19 mouse cellular contexts compared by ENCODE assay signal in genomic region chr19:10757526-10757925, GRCm38 (mm10). TPM values are rescaled to one million over a fixed set of nuclear protein-coding genes. Genes with fewer than 3 reads are reported as not detected.
A peak's percentile ranks its signal among the peaks of the same experiment; 100 is the strongest.
DNase-seq lines count a peak whose midpoint lies in the region; ATAC-seq and TF ChIP-seq lines count a peak whose summit lies in the region.
"Had no signal": no experiment of that assay in that cellular context is flagged by ENCODE, and none has a peak within 500 bp of the region (broad histone marks: within the 10 kb centered on the region; RNA-seq: fewer than 3 reads in every experiment).

No protein-coding gene starts in this region.

- intact Hi-C loops in gastrocnemius, adult 2 months (cut with DNase I) = loop anchor here (1.0 kb wide), 1 partner anchor 23 kb away; no protein-coding TSS in a partner anchor

- no peak overlapping the region for H3K4me2 ChIP-seq in stomach, embryonic 15.5 days
- H3K4me2 ChIP-seq in stomach, postnatal 0 days (replicated peaks; ENCODE audit: low read depth) = no peak overlapping the region
- H3K4me2 ChIP-seq in stomach, embryonic 16.5 days (ENCODE audit: low read depth, low read length) = no peak overlapping the region
- no peak overlapping the region for H3K4me2 ChIP-seq in hindbrain, embryonic 12.5 days (replicated peaks)
- H3K4me2 ChIP-seq: forebrain, embryonic 13.5 days; limb, embryonic 13.5 days; liver, embryonic 15.5 days; neural tube, embryonic 15.5 days had no signal

- H3K36me3 ChIP-seq in stomach, embryonic 15.5 days = no peaks in the 10 kb centered on the region
- no peaks in the 10 kb centered on the region for H3K36me3 ChIP-seq in stomach, postnatal 0 days (ENCODE audit: control insufficient read depth, insufficient read depth, low read length)
- no peaks in the 10 kb centered on the region for H3K36me3 ChIP-seq in stomach, embryonic 16.5 days (ENCODE audit: control insufficient read depth, insufficient read depth, low read length)
- no peaks in the 10 kb centered on the region for H3K36me3 ChIP-seq in hindbrain, embryonic 12.5 days
- H3K36me3 ChIP-seq: limb, embryonic 13.5 days; liver, embryonic 15.5 days; neural tube, embryonic 15.5 days had no signal

- no peak overlapping the region for H3K9ac ChIP-seq in stomach, embryonic 15.5 days
- no peak overlapping the region for H3K9ac ChIP-seq in stomach, postnatal 0 days (ENCODE audit: low read length)
- H3K9ac ChIP-seq in stomach, embryonic 16.5 days (ENCODE audit: low read length) = no peak overlapping the region
- no peak overlapping the region for H3K9ac ChIP-seq in hindbrain, embryonic 12.5 days
- H3K9ac ChIP-seq: forebrain, embryonic 13.5 days; limb, embryonic 13.5 days; liver, embryonic 15.5 days; neural tube, embryonic 15.5 days had no signal

- DNase-seq in gastrocnemius, adult 2 months = peak; percentile 65
- DNase-seq in gastrocnemius, postnatal 10 days = no peak
- no peak for DNase-seq in stomach, postnatal 0 days (ENCODE audit: low spot score)
- peak; percentile 58 to 64 for DNase-seq in cerebellum, postnatal 10 days
- no peak for DNase-seq in lung, postnatal 36 days
- DNase-seq: heart, adult 11 months; kidney, adult 11 months; kidney, postnatal 10 days; lung, postnatal 10 days; right cerebral cortex, postnatal 14 days had no signal

- peak overlapping the region; percentile 87 for H3K27ac ChIP-seq in gastrocnemius, adult 2 months
- 0 out of 2 replicates have a peak overlapping the region, but pooled peaks have one; percentile 67 for H3K27ac ChIP-seq in stomach, embryonic 15.5 days
- H3K27ac ChIP-seq in stomach, postnatal 0 days (replicated peaks) = no peak overlapping the region
- H3K27ac ChIP-seq in stomach, embryonic 16.5 days (ENCODE audit: low read length) = no peak overlapping the region
- no peak overlapping the region for H3K27ac ChIP-seq in hindbrain, embryonic 12.5 days
- H3K27ac ChIP-seq: forebrain, embryonic 13.5 days; limb, embryonic 13.5 days; liver, embryonic 15.5 days; neural tube, embryonic 15.5 days had no signal

- ATAC-seq in stomach, embryonic 15.5 days (ENCODE audit: insufficient read depth, low FRiP score, low read depth) = no peak
- no peak for ATAC-seq in stomach, postnatal 0 days (ENCODE audit: low FRiP score, low TSS enrichment)
- 0 out of 2 replicates have a peak, but pooled peaks have one; percentile 19 for ATAC-seq in stomach, embryonic 16.5 days (ENCODE audit: insufficient read depth, low FRiP score)
- no peak for ATAC-seq in hindbrain, embryonic 12.5 days (ENCODE audit: low FRiP score)
- ATAC-seq: forebrain, embryonic 13.5 days; midbrain, embryonic 16.5 days had no signal

- no peak overlapping the region for H3K4me3 ChIP-seq in gastrocnemius, adult 2 months
- H3K4me3 ChIP-seq in stomach, embryonic 15.5 days (replicated peaks) = no peak overlapping the region
- H3K4me3 ChIP-seq in stomach, postnatal 0 days (ENCODE audit: low read depth, low read length) = no peak overlapping the region
- H3K4me3 ChIP-seq in stomach, embryonic 16.5 days (replicated peaks; ENCODE audit: low read length) = no peak overlapping the region
- H3K4me3 ChIP-seq in hindbrain, embryonic 12.5 days = no peak overlapping the region
- H3K4me3 ChIP-seq: forebrain, embryonic 13.5 days; limb, embryonic 13.5 days; liver, embryonic 15.5 days; neural tube, embryonic 15.5 days had no signal

- WGBS in stomach, embryonic 15.5 days = 84% methylated on average over 2 of the region's 2 CpGs
- WGBS in stomach, postnatal 0 days = 78% methylated on average over 2 of the region's 2 CpGs
- 91% methylated on average over 2 of the region's 2 CpGs for WGBS in stomach, embryonic 16.5 days
- WGBS in hindbrain, embryonic 12.5 days = 94% methylated on average over 2 of the region's 2 CpGs

- TF ChIP-seq EP300 in stomach, postnatal 0 days (optimal IDR thresholded peaks at IDR 0.05) = no peak

- no peaks in the 10 kb centered on the region for H3K9me3 ChIP-seq in stomach, embryonic 15.5 days
- H3K9me3 ChIP-seq in stomach, postnatal 0 days (ENCODE audit: control insufficient read depth, low read length) = no peaks in the 10 kb centered on the region
- no peaks in the 10 kb centered on the region for H3K9me3 ChIP-seq in stomach, embryonic 16.5 days (replicated peaks; ENCODE audit: control insufficient read depth, low read length)
- no peaks in the 10 kb centered on the region for H3K9me3 ChIP-seq in hindbrain, embryonic 12.5 days (replicated peaks)
- H3K9me3 ChIP-seq: forebrain, embryonic 13.5 days; limb, embryonic 13.5 days; liver, embryonic 15.5 days; neural tube, embryonic 15.5 days had no signal

- H3K4me1 ChIP-seq in stomach, embryonic 15.5 days = peaks cover 13% of the 10 kb centered on the region
- peaks cover 3% of the 10 kb centered on the region; the same call in 1 of the 2 replicates for H3K4me1 ChIP-seq in stomach, postnatal 0 days (replicated peaks; ENCODE audit: control insufficient read depth, insufficient read depth)
- peaks cover 18% of the 10 kb centered on the region for H3K4me1 ChIP-seq in stomach, embryonic 16.5 days (ENCODE audit: control insufficient read depth, insufficient read depth, low read length)
- H3K4me1 ChIP-seq in hindbrain, embryonic 12.5 days = peaks cover 11% of the 10 kb centered on the region
- H3K4me1 ChIP-seq: forebrain, embryonic 13.5 days; liver, embryonic 15.5 days had no signal

- TF ChIP-seq CTCF in gastrocnemius, adult 2 months (IDR thresholded peaks at IDR 0.05) = no peak
- no peak for TF ChIP-seq CTCF in stomach, postnatal 0 days (IDR thresholded peaks at IDR 0.05; ENCODE audit: low read depth)

- no peaks in the 10 kb centered on the region for H3K27me3 ChIP-seq in stomach, embryonic 15.5 days (replicated peaks)
- H3K27me3 ChIP-seq in stomach, postnatal 0 days (ENCODE audit: control insufficient read depth, insufficient read depth, low read length) = no peaks in the 10 kb centered on the region
- no peaks in the 10 kb centered on the region for H3K27me3 ChIP-seq in stomach, embryonic 16.5 days (ENCODE audit: control insufficient read depth, insufficient read depth, low read length)
- H3K27me3 ChIP-seq in hindbrain, embryonic 12.5 days = no peaks in the 10 kb centered on the region
- H3K27me3 ChIP-seq: forebrain, embryonic 13.5 days; limb, embryonic 13.5 days; liver, embryonic 15.5 days; neural tube, embryonic 15.5 days had no signal

RNA-seq across cellular contexts. Expression of gene Cd5, which starts 18.7 kb away (rescaled TPM):
- total RNA-seq in gastrocnemius, adult 2 months (2021) = not detected
- under 1 TPM in 1 of 2 experiments, not detected in 1; 0.25 TPM for total RNA-seq in gastrocnemius, postnatal 10 days (2021)
- 0.85 and 1.9 TPM in 2 replicates for polyA plus RNA-seq in stomach, embryonic 15.5 days (2015; fragmentation: Nextera tagmentation; extraction: Ambion mirVana)
- polyA plus RNA-seq in stomach, postnatal 0 days (2015; fragmentation: Nextera tagmentation; extraction: Ambion mirVana) = 1.6 and 1.8 TPM in 2 replicates
- 3.3 and 3.8 TPM in 2 replicates for polyA plus RNA-seq in stomach, embryonic 16.5 days (2015; fragmentation: Nextera tagmentation; extraction: Ambion mirVana)
- 0.17 and 0.31 TPM in 2 replicates for polyA plus RNA-seq in hindbrain, embryonic 12.5 days (2016; fragmentation: Nextera tagmentation; extraction: Ambion mirVana)
- total RNA-seq: layer of hippocampus, adult 18-20 months had no signal
- polyA plus RNA-seq: forebrain, embryonic 13.5 days; liver, embryonic 15.5 days had no signal

Comparison
In these comparisons a context has a peak if more than half of its experiments do, and no peak if none do; other contexts are left out.
1. DNase-seq: peak in gastrocnemius, adult 2 months (single experiment) and cerebellum, postnatal 10 days (2 of 2); none in gastrocnemius, postnatal 10 days (single experiment), stomach, postnatal 0 days (single experiment) and lung, postnatal 36 days (single experiment).
2. H3K27ac ChIP-seq: peak in gastrocnemius, adult 2 months (single experiment) and stomach, embryonic 15.5 days (single experiment); none in stomach, postnatal 0 days (single experiment), stomach, embryonic 16.5 days (single experiment) and hindbrain, embryonic 12.5 days (single experiment).